Mouse (Mus musculus) embryonic facial prominence, embryonic 15.5 days (tissue): ENCODE results near the gene Ddx46. TPM values are rescaled to one million over a fixed set of nuclear protein-coding genes. Genes with fewer than 3 reads are reported as not detected.
"Not testable (repeated sequence)": the region's sequence is repeated elsewhere in the genome, so short reads cannot be mapped to it uniquely, and the experiment has no call there.

Experiments
- ATAC-seq: fragments of 200-750 bp; cut with Nextera tagmentation; 2 replicates; pipeline ENCODE4 v1.8.0; 2017; ENCODE audit warnings: low read depth, moderate TSS enrichment; ENCODE audit not compliant: insufficient number of reproducible peaks, low FRiP score, low TSS enrichment
- H3K27ac ChIP-seq: fragments of 300-500 bp; sonication (generic); replicated peaks from 2 replicates; pipeline ENCODE4 v1.5.1; 2015; ENCODE audit warnings: mild to moderate bottlenecking, inconsistent platforms
- H3K27me3 ChIP-seq: fragments of 300-500 bp; sonication (generic); 2 replicates; pipeline ENCODE4 v1.6.1; 2015; ENCODE audit warnings: inconsistent platforms
- H3K36me3 ChIP-seq: fragments of 300-500 bp; sonication (generic); 2 replicates; pipeline ENCODE4 v1.6.1; 2015; ENCODE audit warnings: mild to moderate bottlenecking, inconsistent platforms
- H3K4me1 ChIP-seq: fragments of 300-500 bp; sonication (generic); 2 replicates; pipeline ENCODE4 v1.6.1; 2015; ENCODE audit warnings: inconsistent platforms
- H3K4me2 ChIP-seq: fragments of 300-500 bp; sonication (generic); replicated peaks from 2 replicates; pipeline ENCODE4 v1.6.1; 2015; ENCODE audit warnings: mild to moderate bottlenecking, inconsistent platforms
- H3K4me3 ChIP-seq: fragments of 300-500 bp; sonication (generic); replicated peaks from 2 replicates; pipeline ENCODE4 v1.5.1; 2015; ENCODE audit warnings: mild to moderate bottlenecking, inconsistent platforms
- H3K9ac ChIP-seq: fragments of 300-500 bp; sonication (generic); 2 replicates; pipeline ENCODE4 v1.6.1; 2015; ENCODE audit warnings: inconsistent platforms
- H3K9me3 ChIP-seq: fragments of 300-500 bp; sonication (generic); replicated peaks from 2 replicates; pipeline ENCODE4 v1.6.1; 2016; ENCODE audit warnings: inconsistent platforms
- WGBS: fragments of 180-500 bp; shearing (Covaris S2); methylation state at CpG from one replicate; pipeline ENCODE4 v1.1.7; 2015; 5-methylcytosine and 5-hydroxymethylcytosine counted together
- polyA plus RNA-seq: library from polyadenylated mRNA; unstranded; fragments of >200 nt; fragmentation: Nextera tagmentation; extraction: Ambion mirVana; gene quantifications from 2 replicates; pipeline ENCODE4 v1.2.1, GENCODE M21; 2015

Ddx46 gene
- polyA plus RNA-seq, 1 experiment from 2014 or later = 32.1 TPM

DNA sequence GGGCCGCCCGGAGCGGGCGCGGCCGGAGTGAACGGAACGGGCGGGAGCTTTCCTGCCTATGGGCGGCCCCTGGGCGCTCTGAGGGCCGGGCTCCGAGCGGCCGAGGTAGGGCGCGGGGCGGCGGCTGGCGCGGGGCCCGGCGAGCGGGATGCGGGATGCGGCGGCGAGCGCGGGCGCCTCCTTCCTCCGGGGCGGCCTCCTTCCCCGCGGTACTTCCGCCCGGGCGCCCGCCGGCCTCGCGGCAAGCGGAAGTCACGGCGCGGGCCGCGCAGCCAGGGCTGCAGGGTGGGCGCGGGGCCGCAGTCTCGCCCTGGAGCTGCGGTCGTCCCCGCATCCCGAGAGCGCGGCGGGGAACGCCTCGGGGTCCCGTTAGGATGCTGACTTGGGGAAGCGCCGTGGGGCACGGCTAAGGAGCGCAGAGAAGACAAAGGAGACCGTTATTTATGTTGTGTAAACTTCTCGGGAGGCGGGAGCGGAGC, 58.5 kb downstream of the Ddx46 start:
- no peaks in the 10 kb centered on the region for H3K27me3 ChIP-seq
- H3K9me3 ChIP-seq = no peaks in the 10 kb centered on the region
- H3K4me1 ChIP-seq = peaks cover 19% of the 10 kb centered on the region
- H3K4me2 ChIP-seq = peak overlapping the region; percentile 73
- H3K27ac ChIP-seq = peak overlapping the region; percentile 98
- H3K4me3 ChIP-seq = peak overlapping the region; percentile 98
- peak overlapping the region; percentile 100 for H3K9ac ChIP-seq
- H3K36me3 ChIP-seq = 0 out of 2 replicates have a peak, but pooled peaks cover under 1% of the 10 kb centered on the region
- ATAC-seq = peak; percentile 68
- under 1% methylated on average over 40 of the region's 70 CpGs for WGBS

DNA sequence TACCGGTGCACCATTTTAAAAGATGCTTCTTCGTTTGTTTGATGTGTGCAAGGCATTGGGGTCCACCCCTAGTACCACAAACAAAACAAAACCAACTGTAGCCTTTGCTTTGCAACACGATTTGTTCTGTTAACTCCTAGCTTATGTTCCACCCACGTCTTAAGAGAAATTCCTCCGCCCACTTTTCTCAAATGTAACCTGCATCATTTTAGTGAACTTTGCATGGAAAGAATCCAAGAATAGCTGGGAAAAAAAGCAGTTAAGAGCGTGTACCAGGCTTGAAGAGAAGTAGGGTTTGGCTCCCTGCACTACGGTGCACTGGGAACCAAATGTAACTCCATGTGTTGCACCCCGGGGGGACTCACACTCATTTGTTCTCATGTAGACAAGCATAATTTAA, 59.3 kb downstream of the Ddx46 start:
- no peak for ATAC-seq
- Histone ChIP-seq H3K9ac (peak overlapping the region; percentile 100; the same call in 1 of the 2 replicates), H3K9me3 (no peaks in the 10 kb centered on the region), H3K4me2 (peak overlapping the region; percentile 67), H3K4me3 (peak overlapping the region; percentile 98), H3K27me3 (no peaks in the 10 kb centered on the region), H3K27ac (peak overlapping the region; percentile 98), H3K36me3 (peaks cover 9% of the 10 kb centered on the region), H3K4me1 (peaks cover 19% of the 10 kb centered on the region)
- 5% methylated on average over 8 of the region's 8 CpGs for WGBS

DNA sequence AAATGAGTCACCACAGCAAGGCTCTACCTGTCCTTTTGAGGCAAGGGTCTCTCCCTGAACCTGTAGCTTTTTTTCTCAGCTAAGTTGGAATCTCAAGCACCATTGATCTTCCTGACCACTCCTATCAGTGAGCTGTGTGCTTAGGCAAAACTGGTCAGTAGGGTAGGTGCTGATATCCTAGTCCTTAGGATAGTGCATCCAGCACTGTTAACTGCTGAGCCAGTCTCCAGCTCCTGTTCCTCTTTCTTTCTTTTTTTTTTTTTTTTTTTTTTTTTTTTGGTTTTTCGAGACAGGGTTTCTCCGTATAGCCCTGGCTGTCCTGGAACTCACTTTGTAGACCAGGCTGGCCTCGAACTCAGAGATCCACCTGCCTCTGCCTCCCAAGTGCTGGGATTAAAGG, 61.2 kb downstream of the Ddx46 start:
- H3K9ac ChIP-seq, H3K4me2 ChIP-seq, H3K4me3 ChIP-seq, ATAC-seq, H3K9me3 ChIP-seq, H3K27me3 ChIP-seq, H3K27ac ChIP-seq: not testable (repeated sequence)
- Histone ChIP-seq H3K4me1 (peaks cover 19% of the 10 kb centered on the region), H3K36me3 (peaks cover 26% of the 10 kb centered on the region)
- 67% methylated on average over 1 of the region's 3 CpGs for whole genome bisulfite sequencing

DNA sequence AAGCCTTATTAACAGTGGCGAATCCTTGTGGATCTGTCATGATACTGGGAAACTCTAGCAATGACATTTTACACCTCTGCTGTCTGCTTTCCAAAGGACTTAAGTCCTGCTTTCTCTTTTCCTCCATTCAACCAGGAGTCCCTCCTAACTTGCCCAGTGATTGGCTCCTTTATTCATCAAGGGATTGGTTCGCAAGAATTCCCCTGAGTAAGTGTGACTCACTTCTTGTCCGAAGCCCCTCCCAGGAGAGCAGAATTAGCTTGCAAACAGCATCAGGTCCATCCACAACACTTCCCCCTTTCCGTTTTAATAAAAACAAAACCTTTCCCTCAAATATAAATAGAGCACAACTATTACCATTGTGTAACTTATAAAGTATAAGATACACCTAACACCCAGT, 69.5 kb downstream of the Ddx46 start:
- no peak overlapping the region for H3K27ac ChIP-seq
- H3K36me3 ChIP-seq = peaks cover 39% of the 10 kb centered on the region
- H3K4me3 ChIP-seq = no peak overlapping the region
- H3K4me2 ChIP-seq = no peak overlapping the region
- no peaks in the 10 kb centered on the region for H3K27me3 ChIP-seq
- WGBS = 87% methylated on average over 4 of the region's 4 CpGs
- ATAC-seq = no peak
- H3K4me1 ChIP-seq = no peaks in the 10 kb centered on the region
- no peaks in the 10 kb centered on the region for H3K9me3 ChIP-seq
- H3K9ac ChIP-seq = no peak overlapping the region

DNA sequence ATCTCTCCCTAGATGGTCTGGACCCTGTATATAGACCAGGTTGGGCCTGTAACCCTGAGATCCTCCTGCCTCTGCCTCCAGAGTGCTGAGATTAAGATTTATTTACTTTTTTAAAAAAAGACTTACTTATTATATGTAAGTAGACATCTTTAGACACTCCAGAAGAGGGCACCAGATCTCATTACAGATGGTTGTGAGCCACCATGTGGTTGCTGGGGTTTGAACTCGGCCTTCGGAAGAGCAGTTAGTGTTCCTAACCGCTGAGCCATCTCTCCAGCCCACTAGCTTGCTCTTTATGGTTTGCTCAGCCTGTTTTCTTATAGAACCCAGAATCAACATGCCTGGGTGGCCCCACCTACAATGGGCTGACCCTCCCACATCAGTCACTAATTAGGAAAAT, 78.0 kb downstream of the Ddx46 start:
- Histone ChIP-seq H3K9ac (no peak overlapping the region), H3K36me3 (peaks cover 2% of the 10 kb centered on the region; the same call in 1 of the 2 replicates), H3K4me1 (peaks cover 8% of the 10 kb centered on the region; the same call in 1 of the 2 replicates), H3K4me2 (no peak overlapping the region), H3K4me3 (no peak overlapping the region), H3K27me3 (no peaks in the 10 kb centered on the region), H3K9me3 (no peaks in the 10 kb centered on the region), H3K27ac (no peak overlapping the region)
- 92% methylated on average over 3 of the region's 3 CpGs for WGBS
- ATAC-seq = no peak

DNA sequence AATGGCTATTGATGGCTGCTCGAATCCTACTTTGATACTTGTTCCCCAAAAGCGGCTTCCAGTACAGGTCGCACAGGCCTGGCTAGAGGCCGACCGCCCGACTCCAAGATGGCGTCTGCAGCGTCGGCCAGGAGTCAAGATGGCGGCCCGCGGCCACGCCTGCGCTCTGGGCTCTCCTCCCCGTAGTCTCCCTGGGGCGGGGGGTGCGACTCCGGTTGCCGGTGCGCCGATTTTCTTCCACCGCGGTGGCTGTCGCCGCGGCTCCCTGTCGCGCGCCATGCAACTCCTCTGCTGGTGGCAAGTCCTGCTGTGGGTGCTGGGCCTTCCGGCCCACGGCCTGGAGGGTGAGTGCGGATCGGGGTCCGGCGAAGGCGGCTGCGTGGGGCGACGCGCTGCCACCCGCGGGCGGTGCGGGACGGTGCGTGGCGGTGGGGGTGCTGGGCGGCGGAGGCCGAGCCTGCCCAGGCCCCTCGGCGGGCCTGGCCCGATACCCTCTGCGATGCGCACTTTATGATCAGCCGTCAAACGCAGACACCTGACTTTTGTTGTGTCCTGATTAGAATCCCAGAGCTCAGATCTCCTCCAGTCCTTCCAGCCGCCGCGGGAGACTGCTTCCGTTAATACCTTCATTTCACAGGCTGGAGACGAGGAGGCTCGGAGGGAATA, 79.8 kb downstream of the Ddx46 start, which contains the start of gene Txndc15:
Txndc15 (plus strand) TSS at position 150 of the 666 bp plus-strand sequence.
- H3K36me3 ChIP-seq = peaks cover 18% of the 10 kb centered on the region
- H3K27me3 ChIP-seq = no peaks in the 10 kb centered on the region
- H3K27ac ChIP-seq = peak within 1 kb of the TSS; percentile 89
- peak within 1 kb of the TSS; percentile 94 for H3K9ac ChIP-seq
- peak within 1 kb of the TSS; percentile 55 for H3K4me2 ChIP-seq
- peak; percentile 91 for ATAC-seq
- H3K9me3 ChIP-seq = no peaks in the 10 kb centered on the region
- under 1% methylated on average over 63 of the region's 63 CpGs for WGBS
- peaks cover 8% of the 10 kb centered on the region; the same call in 1 of the 2 replicates for H3K4me1 ChIP-seq
- peak within 1 kb of the TSS; percentile 92 for H3K4me3 ChIP-seq

DNA sequence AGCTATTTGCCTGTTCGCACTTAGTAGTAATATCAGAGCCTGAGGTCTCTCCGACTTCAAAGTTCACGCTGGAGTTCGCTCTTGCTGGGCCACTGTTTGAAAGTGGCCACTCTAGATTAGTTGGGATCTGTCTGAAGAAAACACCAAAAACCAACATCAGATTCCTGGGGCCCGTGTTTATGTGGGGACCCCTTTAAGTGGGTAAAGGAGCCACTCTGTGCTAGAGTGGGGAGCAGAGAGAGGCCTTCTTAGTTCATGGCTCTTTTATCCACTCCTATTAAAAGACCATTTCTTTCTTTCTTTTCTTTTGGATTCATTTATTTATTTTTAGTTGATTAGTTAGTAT, 80.3 kb downstream of the Ddx46 start:
- H3K27ac ChIP-seq = peak overlapping the region; percentile 89
- H3K4me1 ChIP-seq = peaks cover 8% of the 10 kb centered on the region; the same call in 1 of the 2 replicates
- H3K9ac ChIP-seq = peak overlapping the region; percentile 94
- no peak for ATAC-seq
- 5% methylated on average over 5 of the region's 5 CpGs for WGBS
- H3K4me3 ChIP-seq = peak overlapping the region; percentile 92
- no peaks in the 10 kb centered on the region for H3K27me3 ChIP-seq
- peaks cover 23% of the 10 kb centered on the region for H3K36me3 ChIP-seq
- H3K9me3 ChIP-seq = no peaks in the 10 kb centered on the region
- H3K4me2 ChIP-seq = peak overlapping the region; percentile 55

DNA sequence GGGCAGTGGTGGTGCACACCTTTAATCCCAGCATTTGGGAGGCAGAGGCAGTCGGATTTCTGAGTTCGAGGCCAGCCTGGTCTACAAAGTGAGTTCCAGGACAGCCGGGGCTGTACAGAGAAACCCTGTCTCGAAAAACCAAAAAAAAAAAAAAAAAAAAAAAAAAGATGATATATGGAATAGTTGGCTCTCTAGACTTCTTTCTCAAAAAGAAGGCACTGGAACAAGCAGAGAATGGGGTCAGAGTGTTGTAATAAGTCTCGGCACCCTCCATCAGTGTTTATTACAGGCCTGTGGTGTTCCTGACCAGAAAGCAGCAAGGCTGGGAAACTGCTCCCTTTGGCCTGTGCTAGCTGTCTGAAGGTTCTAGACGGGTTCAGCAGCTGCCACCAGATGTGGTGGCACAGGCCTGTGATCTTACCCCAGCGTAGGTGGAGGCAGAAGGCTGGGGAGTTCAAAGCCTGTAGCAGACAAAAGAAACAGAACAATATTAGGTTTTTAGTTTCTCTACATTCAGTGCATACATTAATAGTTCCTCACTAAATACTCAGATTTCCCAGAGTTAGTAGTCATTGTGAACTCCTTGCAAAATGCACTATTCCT, 81.2 kb downstream of the Ddx46 start:
- Histone ChIP-seq H3K4me3 (peak overlapping the region; percentile 92; the same call in 1 of the 2 replicates), H3K4me1 (peaks cover 8% of the 10 kb centered on the region; the same call in 1 of the 2 replicates), H3K27me3 (no peaks in the 10 kb centered on the region), H3K27ac (no peak overlapping the region), H3K9me3 (no peaks in the 10 kb centered on the region), H3K4me2 (peak overlapping the region; percentile 55), H3K9ac (no peak overlapping the region), H3K36me3 (peaks cover 32% of the 10 kb centered on the region)
- WGBS = 80% methylated on average over 7 of the region's 7 CpGs
- ATAC-seq = no peak

DNA sequence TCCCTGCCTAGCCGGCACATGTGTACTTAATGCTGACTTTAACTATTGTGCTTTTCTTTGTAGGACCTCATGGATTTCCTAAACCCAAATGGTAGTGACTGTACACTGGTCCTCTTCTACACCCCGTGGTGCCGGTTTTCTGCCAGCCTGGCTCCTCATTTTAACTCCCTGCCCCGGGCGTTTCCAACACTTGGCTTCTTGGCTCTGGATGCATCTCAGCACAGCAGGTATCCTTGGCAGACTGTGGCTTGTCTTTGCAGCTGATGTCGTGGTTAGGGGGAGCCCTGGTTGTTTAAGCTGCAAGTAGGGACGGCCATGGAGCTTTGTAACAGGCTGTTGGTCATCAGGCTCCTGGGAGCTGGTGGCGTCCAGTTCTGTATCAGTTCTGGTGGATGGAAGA, 86.7 kb downstream of the Ddx46 start:
- Histone ChIP-seq H3K9me3 (no peaks in the 10 kb centered on the region), H3K36me3 (peaks cover 72% of the 10 kb centered on the region), H3K4me1 (no peaks in the 10 kb centered on the region), H3K4me3 (no peak overlapping the region), H3K27me3 (no peaks in the 10 kb centered on the region), H3K27ac (no peak overlapping the region), H3K9ac (no peak overlapping the region), H3K4me2 (no peak overlapping the region)
- no peak for ATAC-seq
- WGBS = 76% methylated on average over 8 of the region's 8 CpGs

DNA sequence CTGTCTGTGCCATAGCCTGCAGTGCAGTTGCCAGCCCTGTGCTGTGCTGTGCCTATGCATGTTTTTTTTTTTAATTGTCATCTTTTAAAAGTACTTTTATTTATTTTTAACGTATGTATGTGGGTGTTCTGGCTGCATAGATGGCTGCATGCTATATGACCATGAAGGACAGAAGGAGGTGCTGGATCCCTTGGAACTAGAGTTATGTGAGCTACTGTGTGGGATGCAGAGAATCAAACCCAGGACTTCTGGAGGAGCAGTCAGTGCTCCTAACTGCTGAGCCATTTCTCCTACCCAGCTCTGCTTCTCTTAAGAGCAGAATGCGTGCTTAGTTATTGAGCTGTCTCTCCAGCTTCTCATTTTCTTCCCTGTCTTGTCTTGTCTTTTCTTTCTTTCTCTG, 87.2 kb downstream of the Ddx46 start:
- H3K27ac ChIP-seq = no peak overlapping the region
- H3K4me3 ChIP-seq = no peak overlapping the region
- peaks cover 72% of the 10 kb centered on the region for H3K36me3 ChIP-seq
- ATAC-seq = no peak
- H3K4me2 ChIP-seq = no peak overlapping the region
- no peaks in the 10 kb centered on the region for H3K4me1 ChIP-seq
- no peaks in the 10 kb centered on the region for H3K27me3 ChIP-seq
- H3K9me3 ChIP-seq = no peaks in the 10 kb centered on the region
- H3K9ac ChIP-seq = no peak overlapping the region
- 92% methylated on average over 2 of the region's 2 CpGs for WGBS

DNA sequence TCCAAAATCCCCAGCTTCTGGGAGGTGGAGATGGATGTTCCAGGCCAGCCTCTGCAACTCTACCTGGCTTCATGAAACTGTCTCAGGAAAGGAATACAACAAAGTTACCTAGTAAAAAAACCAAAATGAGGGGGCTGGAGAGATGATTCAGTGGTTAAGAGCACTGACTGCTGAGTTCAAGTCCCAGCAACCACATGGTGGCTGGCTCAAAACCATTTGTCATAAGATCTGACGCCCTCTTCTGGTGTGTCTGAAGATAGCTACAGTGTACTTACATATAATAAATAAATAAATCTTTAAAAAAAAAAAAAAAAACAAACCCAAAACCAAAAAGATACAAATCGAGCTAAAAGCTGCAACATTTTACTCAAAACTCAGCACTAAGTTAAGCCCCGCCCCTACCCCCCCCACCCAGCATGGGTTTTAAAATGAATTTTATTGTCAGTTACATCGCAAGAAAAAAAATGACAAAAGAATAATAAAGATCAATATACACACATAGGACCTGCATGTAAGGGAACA, 91.8 kb downstream of the Ddx46 start:
- 3% methylated on average over 4 of the region's 4 CpGs for WGBS

More for the DNA sequence above, 91.8 kb downstream of the Ddx46 start:
- ATAC-seq = no peak
- H3K27me3 ChIP-seq = no peaks in the 10 kb centered on the region
- peak overlapping the region; percentile 64 for H3K4me3 ChIP-seq
- H3K9me3 ChIP-seq = no peaks in the 10 kb centered on the region
- peak overlapping the region; percentile 94 for H3K27ac ChIP-seq
- peaks cover 33% of the 10 kb centered on the region for H3K36me3 ChIP-seq
- H3K4me1 ChIP-seq = no peaks in the 10 kb centered on the region
- peak overlapping the region; percentile 53 for H3K4me2 ChIP-seq
- H3K9ac ChIP-seq = peak overlapping the region; percentile 56
